Mouse (Mus musculus): ENCODE data around the gene Qrfp. TPM values are rescaled to one million over a fixed set of nuclear protein-coding genes. Genes with fewer than 3 reads are reported as not detected.
A peak's percentile ranks its signal among the peaks of the same experiment; 100 is the strongest.

Gene Qrfp
- 0.07 TPM in 1 of 2 replicates, not detected in the other for polyA plus RNA-seq (2015; fragmentation: Nextera tagmentation; extraction: Ambion mirVana)

DNA sequence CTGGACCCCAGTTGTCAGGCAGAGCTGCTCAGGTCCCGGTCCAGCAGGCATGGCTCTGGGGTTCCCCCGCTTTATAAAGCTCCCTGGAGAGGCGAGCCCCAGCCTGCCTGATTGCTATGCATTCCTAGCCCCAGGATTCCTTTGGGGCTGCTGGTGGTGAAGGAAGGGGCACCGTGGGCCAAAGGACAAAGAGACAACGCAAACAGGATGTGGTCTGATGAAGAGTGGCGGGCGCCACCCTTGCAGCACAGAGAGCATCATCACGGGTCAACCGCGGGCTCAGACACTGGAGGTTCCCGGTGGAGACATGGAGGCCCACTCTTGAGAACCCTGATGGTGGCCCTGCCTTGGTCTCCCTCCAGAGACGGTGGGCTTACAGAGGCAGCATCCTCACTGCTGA is at the start of gene Qrfp:
Gene Qrfp (minus strand): TSS at position 137 of the 400 bp plus-strand sequence.
- H3K27me3 ChIP-seq (replicated peaks; ENCODE audit: control insufficient read depth, insufficient read depth, low read length): no peaks in the 10 kb centered on the region
- WGBS: 54% methylated on average over 12 of the region's 12 CpGs

DNA sequence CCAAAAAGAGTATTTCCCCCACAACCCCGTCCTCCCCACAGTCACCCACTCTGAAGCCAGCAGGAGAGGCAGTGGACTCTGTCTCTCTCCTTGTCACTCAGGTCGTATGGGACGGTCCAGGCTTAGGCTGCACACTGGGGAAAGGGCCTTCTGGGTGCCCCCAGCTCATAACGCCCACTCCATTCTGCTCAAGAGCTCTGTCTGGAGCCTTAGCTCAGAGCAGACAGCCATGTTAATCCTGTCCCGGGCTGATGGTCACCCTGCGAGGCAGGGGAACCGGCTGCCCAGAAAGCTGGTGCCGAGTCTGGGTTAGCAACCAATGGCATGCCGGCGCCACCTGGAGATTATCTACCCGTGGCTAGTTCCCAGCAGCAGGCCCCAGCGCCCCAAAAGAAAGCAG is 48.1 kb upstream of the Qrfp start:
- Histone ChIP-seq H3K9me3 (ENCODE audit: control insufficient read depth, low read length) (no peaks in the 10 kb centered on the region), H3K4me3 (ENCODE audit: low read length) (no peak overlapping the region), H3K36me3 (ENCODE audit: control insufficient read depth, insufficient read depth, low read length) (no peaks in the 10 kb centered on the region), H3K4me1 (ENCODE audit: control insufficient read depth, insufficient read depth, low read length) (peaks cover 12% of the 10 kb centered on the region; the same call in 1 of the 2 replicates), H3K27ac (ENCODE audit: low read length) (no peak overlapping the region), H3K27me3 (replicated peaks; ENCODE audit: control insufficient read depth, insufficient read depth, low read length) (0 out of 2 replicates have a peak, but pooled peaks cover 2% of the 10 kb centered on the region), H3K9ac (ENCODE audit: low read depth, low read length) (no peak overlapping the region), H3K4me2 (ENCODE audit: low read depth, low read length) (no peak overlapping the region; the same call in 1 of the 2 replicates)
- WGBS: 37% methylated on average over 12 of the region's 12 CpGs
- ATAC-seq: no peak

More for the DNA sequence above, at the start of gene Qrfp:
- no peak within 1 kb of the TSS for H3K27ac ChIP-seq (ENCODE audit: low read length)
- H3K9me3 ChIP-seq (ENCODE audit: control insufficient read depth, low read length): no peaks in the 10 kb centered on the region
- no peak within 1 kb of the TSS for H3K4me2 ChIP-seq (ENCODE audit: low read depth, low read length)
- peaks cover 6% of the 10 kb centered on the region; the same call in 1 of the 2 replicates for H3K4me1 ChIP-seq (ENCODE audit: control insufficient read depth, insufficient read depth, low read length)
- H3K9ac ChIP-seq (ENCODE audit: low read depth, low read length): no peak within 1 kb of the TSS
- no peak for ATAC-seq
- no peaks in the 10 kb centered on the region for H3K36me3 ChIP-seq (ENCODE audit: control insufficient read depth, insufficient read depth, low read length)
- H3K4me3 ChIP-seq (ENCODE audit: low read length): no peak within 1 kb of the TSS

GRCm38 (mm10) chr2:31857180-31857579 is 46.8 kb upstream of the Qrfp start:
- Histone ChIP-seq H3K4me1 (ENCODE audit: control insufficient read depth, insufficient read depth, low read length) (peaks cover 12% of the 10 kb centered on the region; the same call in 1 of the 2 replicates), H3K9me3 (ENCODE audit: control insufficient read depth, low read length) (no peaks in the 10 kb centered on the region), H3K27me3 (replicated peaks; ENCODE audit: control insufficient read depth, insufficient read depth, low read length) (0 out of 2 replicates have a peak, but pooled peaks cover 2% of the 10 kb centered on the region), H3K36me3 (ENCODE audit: control insufficient read depth, insufficient read depth, low read length) (no peaks in the 10 kb centered on the region), H3K27ac (ENCODE audit: low read length) (no peak overlapping the region), H3K4me3 (ENCODE audit: low read length) (no peak overlapping the region), H3K4me2 (ENCODE audit: low read depth, low read length) (no peak overlapping the region), H3K9ac (ENCODE audit: low read depth, low read length) (no peak overlapping the region)
- WGBS: 50% methylated on average over 6 of the region's 6 CpGs
- no peak for ATAC-seq

- Histone ChIP-seq H3K27ac (ENCODE audit: low read length) (no peak overlapping the region), H3K36me3 (ENCODE audit: control insufficient read depth, insufficient read depth, low read length) (no peaks in the 10 kb centered on the region), H3K27me3 (replicated peaks; ENCODE audit: control insufficient read depth, insufficient read depth, low read length) (0 out of 2 replicates have a peak, but pooled peaks cover 4% of the 10 kb centered on the region), H3K9ac (ENCODE audit: low read depth, low read length) (no peak overlapping the region), H3K4me2 (ENCODE audit: low read depth, low read length) (no peak overlapping the region), H3K9me3 (ENCODE audit: control insufficient read depth, low read length) (no peaks in the 10 kb centered on the region), H3K4me1 (ENCODE audit: control insufficient read depth, insufficient read depth, low read length) (peaks cover 12% of the 10 kb centered on the region; the same call in 1 of the 2 replicates), H3K4me3 (ENCODE audit: low read length) (no peak overlapping the region)
- WGBS: 76% methylated on average over 8 of the region's 8 CpGs
- ATAC-seq: no peak
These were observed 45.6 kb upstream of the Qrfp start for GRCm38 (mm10) chr2:31855991-31856390.

DNA sequence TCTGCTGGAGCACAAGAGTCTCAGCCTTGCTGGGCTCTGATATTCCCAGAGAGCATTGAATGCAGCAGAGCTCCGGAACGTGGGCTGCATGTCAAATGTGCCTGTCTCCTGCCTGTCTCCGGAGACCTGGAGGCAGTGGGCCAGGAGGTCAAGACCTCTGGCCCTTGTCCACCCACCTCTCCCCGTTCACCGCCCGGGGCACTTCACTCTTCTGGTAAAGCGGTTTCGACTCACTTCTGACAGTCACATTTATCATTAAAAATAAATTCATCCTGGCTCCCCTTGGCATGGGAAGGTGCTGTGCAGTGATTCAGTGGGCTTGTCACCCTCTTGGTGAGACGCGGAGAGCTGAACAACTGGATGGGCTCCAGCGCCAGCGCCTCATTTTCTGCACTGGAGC is 39.8 kb upstream of the Qrfp start:
- Histone ChIP-seq H3K4me3 (ENCODE audit: low read length) (no peak overlapping the region), H3K27me3 (replicated peaks; ENCODE audit: control insufficient read depth, insufficient read depth, low read length) (peaks cover 23% of the 10 kb centered on the region), H3K9ac (ENCODE audit: low read depth, low read length) (no peak overlapping the region), H3K36me3 (ENCODE audit: control insufficient read depth, insufficient read depth, low read length) (no peaks in the 10 kb centered on the region), H3K4me1 (ENCODE audit: control insufficient read depth, insufficient read depth, low read length) (peaks cover 21% of the 10 kb centered on the region), H3K4me2 (ENCODE audit: low read depth, low read length) (no peak overlapping the region), H3K9me3 (ENCODE audit: control insufficient read depth, low read length) (no peaks in the 10 kb centered on the region), H3K27ac (ENCODE audit: low read length) (no peak overlapping the region)
- WGBS: 45% methylated on average over 12 of the region's 12 CpGs
- no peak for ATAC-seq

DNA sequence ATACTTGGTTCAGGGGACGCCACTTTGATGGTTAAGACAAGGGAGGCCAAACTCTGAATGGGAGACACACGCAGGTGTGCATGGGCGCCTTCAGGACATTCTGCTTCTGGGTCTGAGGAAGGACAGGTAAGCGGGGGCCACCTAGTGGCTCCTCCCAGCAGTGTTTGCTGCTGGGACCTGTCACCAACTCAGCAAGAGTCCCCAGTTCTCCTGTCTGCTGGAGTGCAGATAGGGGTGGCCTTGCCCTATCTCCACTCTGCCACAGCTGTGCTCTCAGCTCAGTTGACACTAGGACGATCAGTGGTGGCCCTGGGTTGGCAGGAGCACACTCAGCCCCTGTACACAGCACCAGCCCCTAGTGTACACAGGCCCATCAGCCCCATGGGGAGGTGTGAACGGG is 37.5 kb upstream of the Qrfp start:
- H3K9me3 ChIP-seq (ENCODE audit: control insufficient read depth, low read length): no peaks in the 10 kb centered on the region
- no peak overlapping the region for H3K4me2 ChIP-seq (ENCODE audit: low read depth, low read length)
- no peak overlapping the region for H3K4me3 ChIP-seq (ENCODE audit: low read length)
- no peak overlapping the region for H3K9ac ChIP-seq (ENCODE audit: low read depth, low read length)
- H3K27me3 ChIP-seq (replicated peaks; ENCODE audit: control insufficient read depth, insufficient read depth, low read length): peaks cover 37% of the 10 kb centered on the region
- peaks cover 16% of the 10 kb centered on the region for H3K4me1 ChIP-seq (ENCODE audit: control insufficient read depth, insufficient read depth, low read length)
- WGBS: 14% methylated on average over 6 of the region's 6 CpGs
- H3K36me3 ChIP-seq (ENCODE audit: control insufficient read depth, insufficient read depth, low read length): no peaks in the 10 kb centered on the region
- peak; percentile 62 for ATAC-seq
- no peak overlapping the region for H3K27ac ChIP-seq (ENCODE audit: low read length)

GRCm38 (mm10) chr2:31846692-31847660 is 36.6 kb upstream of the Qrfp start:
- 7% methylated on average over 35 of the region's 35 CpGs for WGBS
- H3K9ac ChIP-seq (ENCODE audit: low read depth, low read length): peak overlapping the region; percentile 65
- no peaks in the 10 kb centered on the region for H3K36me3 ChIP-seq (ENCODE audit: control insufficient read depth, insufficient read depth, low read length)

GRCm38 (mm10) chr2:31845896-31846691 is 35.7 kb upstream of the Qrfp start, which contains the start of gene Fibcd1:
Gene Fibcd1 (minus strand): TSS chr2:31846005.
- Histone ChIP-seq H3K4me1 (ENCODE audit: control insufficient read depth, insufficient read depth, low read length) (peaks cover 16% of the 10 kb centered on the region), H3K36me3 (ENCODE audit: control insufficient read depth, insufficient read depth, low read length) (no peaks in the 10 kb centered on the region), H3K4me2 (ENCODE audit: low read depth, low read length) (peak within 1 kb of the TSS; percentile 99), H3K9me3 (ENCODE audit: control insufficient read depth, low read length) (no peaks in the 10 kb centered on the region), H3K27ac (ENCODE audit: low read length) (no peak within 1 kb of the TSS), H3K4me3 (ENCODE audit: low read length) (peak within 1 kb of the TSS; percentile 62), H3K9ac (ENCODE audit: low read depth, low read length) (peak within 1 kb of the TSS; percentile 65), H3K27me3 (replicated peaks; ENCODE audit: control insufficient read depth, insufficient read depth, low read length) (peaks cover 35% of the 10 kb centered on the region)
- WGBS: under 1% methylated on average over 87 of the region's 88 CpGs
- ATAC-seq: peak; percentile 29; the same call in 1 of the 2 replicates

More at GRCm38 (mm10) chr2:31846692-31847660, 36.6 kb upstream of the Qrfp start:
- Histone ChIP-seq H3K27me3 (replicated peaks; ENCODE audit: control insufficient read depth, insufficient read depth, low read length) (peaks cover 37% of the 10 kb centered on the region), H3K27ac (ENCODE audit: low read length) (no peak overlapping the region), H3K9me3 (ENCODE audit: control insufficient read depth, low read length) (no peaks in the 10 kb centered on the region), H3K4me3 (ENCODE audit: low read length) (peak overlapping the region; percentile 62), H3K4me2 (ENCODE audit: low read depth, low read length) (peak overlapping the region; percentile 99), H3K4me1 (ENCODE audit: control insufficient read depth, insufficient read depth, low read length) (peaks cover 16% of the 10 kb centered on the region)
- no peak for ATAC-seq

DNA sequence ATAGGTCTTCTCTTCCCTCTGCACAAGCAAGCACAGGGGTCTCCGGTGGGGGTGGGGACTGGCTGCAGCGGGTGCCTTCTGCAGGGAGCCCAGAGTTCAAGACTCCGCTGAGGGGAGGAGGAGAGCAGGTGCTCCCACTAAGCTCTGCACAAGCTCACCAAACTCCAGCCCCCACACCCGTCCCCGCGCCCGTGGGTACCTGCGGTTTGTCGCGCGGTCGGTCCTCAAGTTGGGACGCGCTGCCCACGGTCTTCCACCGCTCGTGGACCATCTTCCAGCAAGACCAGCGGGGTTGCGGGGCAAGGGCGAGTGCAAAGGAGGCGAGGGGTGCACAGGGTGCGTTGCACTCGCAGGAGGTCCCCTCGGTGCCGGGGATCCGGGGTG is 35.1 kb upstream of the Qrfp start:
- H3K36me3 ChIP-seq (ENCODE audit: control insufficient read depth, insufficient read depth, low read length): no peaks in the 10 kb centered on the region
- ATAC-seq: no peak
- WGBS: 1% methylated on average over 25 of the region's 26 CpGs
- peak overlapping the region; percentile 99 for H3K4me2 ChIP-seq (ENCODE audit: low read depth, low read length)
- peaks cover 35% of the 10 kb centered on the region for H3K27me3 ChIP-seq (replicated peaks; ENCODE audit: control insufficient read depth, insufficient read depth, low read length)
- H3K4me1 ChIP-seq (ENCODE audit: control insufficient read depth, insufficient read depth, low read length): peaks cover 16% of the 10 kb centered on the region
- H3K27ac ChIP-seq (ENCODE audit: low read length): no peak overlapping the region
- H3K4me3 ChIP-seq (ENCODE audit: low read length): peak overlapping the region; percentile 62
- H3K9ac ChIP-seq (ENCODE audit: low read depth, low read length): peak overlapping the region; percentile 65
- no peaks in the 10 kb centered on the region for H3K9me3 ChIP-seq (ENCODE audit: control insufficient read depth, low read length)
